Mouse (Mus musculus) hindbrain, postnatal 0 days (tissue): ENCODE data around the gene Cemip. TPM values are rescaled to one million over a fixed set of nuclear protein-coding genes. Genes with fewer than 3 reads are reported as not detected.
"Not testable (repeated sequence)": the region's sequence is repeated elsewhere in the genome, so short reads cannot be mapped to it uniquely, and the experiment has no call there.

ENCODE experiments used
- ATAC-seq: fragments of 200-750 bp; cut with Nextera tagmentation; 2 replicates; pipeline ENCODE4 v1.8.0; 2017; ENCODE audit warnings: mild to moderate bottlenecking, moderate TSS enrichment, moderate library complexity
- DNase-seq: peaks from one replicate; pipeline ENCODE4 v3.0.0-alpha.2; 2015; ENCODE audit warnings: low spot score
- H3K27ac ChIP-seq: fragments of 300-500 bp; sonication (generic); 2 replicates; pipeline ENCODE4 v1.5.1; 2014; ENCODE audit warnings: mild to moderate bottlenecking
- H3K27me3 ChIP-seq: fragments of 300-500 bp; sonication (generic); 2 replicates; pipeline ENCODE4 v1.6.1; 2014; ENCODE audit warnings: low read length, mixed read lengths; ENCODE audit not compliant: insufficient read depth
- H3K36me3 ChIP-seq: fragments of 300-500 bp; sonication (generic); 2 replicates; pipeline ENCODE4 v1.6.1; 2014; ENCODE audit warnings: low read length, mixed read lengths; ENCODE audit not compliant: insufficient read depth
- H3K4me1 ChIP-seq: fragments of 300-500 bp; sonication (generic); 2 replicates; pipeline ENCODE4 v1.6.1; 2014; ENCODE audit warnings: antibody characterized with exemption, low read length, mixed read lengths; ENCODE audit not compliant: insufficient read depth
- H3K4me2 ChIP-seq: fragments of 300-500 bp; sonication (generic); 2 replicates; pipeline ENCODE4 v1.6.1; 2014; ENCODE audit warnings: low read depth, mild to moderate bottlenecking, low read length, moderate library complexity, mixed read lengths
- H3K4me3 ChIP-seq: fragments of 300-500 bp; sonication (generic); 2 replicates; pipeline ENCODE4 v1.5.1; 2014; ENCODE audit warnings: low read length
- H3K9ac ChIP-seq: fragments of 300-500 bp; sonication (generic); replicated peaks from 2 replicates; pipeline ENCODE4 v1.6.1; 2014; ENCODE audit warnings: mild to moderate bottlenecking, low read length, moderate library complexity, mixed read lengths
- H3K9me3 ChIP-seq: fragments of 300-500 bp; sonication (generic); 2 replicates; pipeline ENCODE4 v1.6.1; 2016; ENCODE audit warnings: low read length, mixed read lengths
- CTCF ChIP-seq: IDR thresholded peaks from 2 replicates; pipeline ENCODE4 v1.5.1; 2016; ENCODE audit warnings: antibody characterized with exemption, control low read depth, low read depth
- WGBS: fragments of 180-500 bp; shearing (Covaris S2); extraction: QIAGEN DNeasy Blood & Tissue Kit; methylation state at CpG from one replicate; pipeline ENCODE4 v1.1.7; 2014; 5-methylcytosine and 5-hydroxymethylcytosine counted together
- polyA plus RNA-seq: library from polyadenylated mRNA; unstranded; fragments of >200 nt; fragmentation: Nextera tagmentation; extraction: Ambion mirVana; gene quantifications from 2 replicates; pipeline ENCODE4 v1.2.1, GENCODE M21; 2015
- total RNA-seq: library from RNA; depleted of rRNA; stranded (reverse); fragments of >200 nt; gene quantifications from 2 replicates; pipeline ENCODE4 v1.2.3, GENCODE M21; 2014; rRNA removed

Gene Cemip
- total RNA-seq, result 5.7 and 10.3 TPM in 2 replicates
- 0.81 and 1.0 TPM in 2 replicates for polyA plus RNA-seq

DNA sequence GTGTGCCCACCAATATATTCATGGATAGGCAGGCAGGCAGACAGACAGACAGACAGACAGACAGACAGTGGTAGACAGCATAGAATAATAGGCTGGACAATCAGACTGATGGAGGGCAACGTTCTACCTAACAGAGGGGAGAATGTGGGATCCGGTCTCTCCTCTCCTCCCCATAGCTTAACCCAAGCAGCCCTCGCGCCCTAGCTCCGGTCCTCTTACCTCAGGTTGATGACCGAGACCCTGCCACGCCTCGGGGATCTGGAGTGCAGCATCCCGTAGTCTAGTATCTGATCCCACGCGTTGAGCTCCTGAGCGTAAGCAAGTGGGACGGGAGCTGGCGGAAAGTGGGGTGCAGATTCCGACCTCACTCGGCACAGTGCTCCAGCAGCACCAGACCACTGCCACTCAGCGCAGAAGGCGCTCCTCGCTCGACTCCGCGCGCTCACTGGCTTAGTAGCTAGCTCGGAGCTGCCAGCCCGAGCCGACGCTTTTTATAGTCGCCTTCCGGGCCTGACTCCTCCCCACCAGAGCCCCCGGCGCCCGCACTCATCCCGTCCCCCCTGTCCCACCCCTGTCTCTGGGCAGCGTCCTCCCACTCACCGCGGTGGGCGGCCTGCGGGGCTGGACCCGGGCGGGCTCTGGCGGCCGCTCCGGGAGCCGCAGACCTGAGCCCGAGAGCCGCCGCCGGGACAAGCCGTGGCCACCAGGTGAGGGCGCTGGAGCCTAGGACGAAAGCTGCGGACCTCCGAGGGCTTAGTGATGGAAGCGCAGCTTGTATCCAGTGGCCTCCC is at the start of gene Cemip:
Gene Cemip, minus strand, starts transcription at position 464 of the 791 bp plus-strand sequence.
- ATAC-seq (peak; percentile 91), DNase-seq (peak; percentile 92)
- 0 out of 2 replicates have a peak, but pooled peaks cover 4% of the 10 kb centered on the region for H3K4me1 ChIP-seq
- H3K9ac ChIP-seq, result peak within 1 kb of the TSS; percentile 47; the same call in 1 of the 2 replicates
- peak; percentile 77 for TF ChIP-seq CTCF
- H3K27ac ChIP-seq, result no peak within 1 kb of the TSS
- H3K9me3 ChIP-seq, result no peaks in the 10 kb centered on the region
- peak within 1 kb of the TSS; percentile 50 for H3K4me3 ChIP-seq
- H3K27me3 ChIP-seq, result no peaks in the 10 kb centered on the region; the same call in 1 of the 2 replicates
- no peaks in the 10 kb centered on the region for H3K36me3 ChIP-seq
- under 1% methylated on average over 52 of the region's 54 CpGs for WGBS
- peak within 1 kb of the TSS; percentile 83 for H3K4me2 ChIP-seq

DNA sequence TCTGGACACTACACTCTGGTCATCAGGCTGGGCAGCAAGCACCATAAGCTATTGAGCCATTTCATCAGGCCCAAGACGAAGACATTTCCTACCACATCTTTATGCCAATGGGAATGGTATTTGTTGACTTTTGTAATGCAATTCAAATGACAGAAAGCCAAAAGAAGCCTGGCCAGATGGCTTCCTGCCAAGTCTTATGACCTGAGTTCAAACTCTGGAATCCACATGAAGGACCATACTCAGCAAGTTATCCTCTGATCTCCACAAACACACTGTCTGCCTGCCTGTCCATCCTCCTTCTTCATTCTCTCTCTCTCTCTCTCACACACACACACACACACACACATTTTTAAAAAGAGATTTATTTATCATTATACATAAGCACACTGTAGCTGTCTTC is 46.4 kb upstream of the Cemip start:
- Histone ChIP-seq H3K27ac (no peak overlapping the region), H3K9me3 (no peaks in the 10 kb centered on the region), H3K27me3 (no peaks in the 10 kb centered on the region), H3K4me3 (no peak overlapping the region), H3K36me3 (no peaks in the 10 kb centered on the region), H3K4me2 (no peak overlapping the region), H3K9ac (no peak overlapping the region), H3K4me1 (no peaks in the 10 kb centered on the region)
- no peak for ATAC-seq
- WGBS, result 54% methylated on average over 1 of the region's 1 CpGs
- no peak for DNase-seq
- TF ChIP-seq CTCF, result no peak

- Histone ChIP-seq H3K27me3 (no peaks in the 10 kb centered on the region), H3K9me3 (no peaks in the 10 kb centered on the region), H3K4me1 (no peaks in the 10 kb centered on the region; the same call in 1 of the 2 replicates), H3K4me2 (no peak overlapping the region), H3K36me3 (no peaks in the 10 kb centered on the region), H3K27ac (no peak overlapping the region), H3K4me3 (no peak overlapping the region), H3K9ac (no peak overlapping the region)
- WGBS, result 95% methylated on average over 4 of the region's 4 CpGs
- TF ChIP-seq CTCF, result no peak
- ATAC-seq, result no peak
- no peak for DNase-seq
Measured at GRCm38 (mm10) chr7:84131736-84132135, 45.4 kb upstream of the Cemip start.

DNA sequence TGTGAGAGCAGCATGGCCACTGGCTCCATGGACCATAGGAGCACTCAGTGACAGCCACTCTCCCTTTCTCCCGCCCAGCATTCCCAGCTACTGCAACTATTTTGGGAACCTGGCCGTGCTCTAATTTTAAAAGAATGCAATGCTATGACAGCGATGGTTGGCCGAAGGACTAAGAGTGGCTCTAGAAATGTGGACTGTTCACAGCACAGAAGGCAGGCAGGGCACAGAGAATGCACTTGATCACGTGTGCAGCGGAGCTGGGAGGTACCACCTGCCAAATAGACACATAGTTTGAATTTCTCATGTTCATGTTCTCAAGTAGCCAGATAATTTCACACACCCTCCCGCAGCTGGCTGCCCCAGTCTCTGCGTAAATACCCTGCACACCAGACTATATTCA is 42.4 kb upstream of the Cemip start:
- no peak overlapping the region for H3K4me3 ChIP-seq
- H3K4me1 ChIP-seq, result no peaks in the 10 kb centered on the region; the same call in 1 of the 2 replicates
- DNase-seq, result no peak
- no peak overlapping the region for H3K9ac ChIP-seq
- no peaks in the 10 kb centered on the region for H3K9me3 ChIP-seq
- no peak overlapping the region for H3K27ac ChIP-seq
- no peak for ATAC-seq
- H3K27me3 ChIP-seq, result no peaks in the 10 kb centered on the region
- TF ChIP-seq CTCF, result no peak
- H3K36me3 ChIP-seq, result no peaks in the 10 kb centered on the region
- 64% methylated on average over 8 of the region's 8 CpGs for WGBS
- no peak overlapping the region for H3K4me2 ChIP-seq

GRCm38 (mm10) chr7:84125730-84126129 is 39.4 kb upstream of the Cemip start:
- H3K4me2 ChIP-seq, result no peak overlapping the region
- 81% methylated on average over 1 of the region's 1 CpGs for WGBS
- no peaks in the 10 kb centered on the region for H3K27me3 ChIP-seq
- no peaks in the 10 kb centered on the region for H3K36me3 ChIP-seq
- H3K9me3 ChIP-seq, result no peaks in the 10 kb centered on the region
- H3K9ac ChIP-seq, result no peak overlapping the region
- no peak overlapping the region for H3K27ac ChIP-seq
- no peaks in the 10 kb centered on the region; the same call in 1 of the 2 replicates for H3K4me1 ChIP-seq
- H3K4me3 ChIP-seq, result no peak overlapping the region
- DNase-seq (no peak), ATAC-seq (no peak)
- no peak for TF ChIP-seq CTCF

DNA sequence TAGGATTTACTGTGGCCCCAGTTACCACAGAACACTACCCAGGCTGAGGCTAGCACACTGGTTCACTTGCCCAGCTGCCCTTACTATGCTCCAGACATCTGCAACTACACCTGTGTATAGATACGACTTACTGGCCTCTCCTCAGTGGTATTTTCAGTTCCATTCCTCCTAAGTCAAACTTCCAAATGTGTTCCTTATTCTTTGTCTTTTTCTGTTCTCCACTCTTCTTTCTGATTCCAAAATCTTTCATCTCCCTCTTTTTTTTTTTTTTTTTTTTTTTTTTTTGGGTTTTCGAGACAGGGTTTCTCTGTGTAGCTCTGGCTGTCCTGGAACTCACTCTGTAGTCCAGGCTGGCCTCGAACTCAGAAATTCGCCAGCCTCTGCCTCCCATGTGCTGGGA is 37.3 kb upstream of the Cemip start:
- DNase-seq, H3K27me3 ChIP-seq, H3K4me3 ChIP-seq, ATAC-seq, H3K27ac ChIP-seq, H3K4me2 ChIP-seq, H3K9me3 ChIP-seq, H3K36me3 ChIP-seq, H3K9ac ChIP-seq: not testable (repeated sequence)
- WGBS, result 89% methylated on average over 4 of the region's 4 CpGs
- peaks cover 10% of the 10 kb centered on the region; the same call in 1 of the 2 replicates for H3K4me1 ChIP-seq

DNA sequence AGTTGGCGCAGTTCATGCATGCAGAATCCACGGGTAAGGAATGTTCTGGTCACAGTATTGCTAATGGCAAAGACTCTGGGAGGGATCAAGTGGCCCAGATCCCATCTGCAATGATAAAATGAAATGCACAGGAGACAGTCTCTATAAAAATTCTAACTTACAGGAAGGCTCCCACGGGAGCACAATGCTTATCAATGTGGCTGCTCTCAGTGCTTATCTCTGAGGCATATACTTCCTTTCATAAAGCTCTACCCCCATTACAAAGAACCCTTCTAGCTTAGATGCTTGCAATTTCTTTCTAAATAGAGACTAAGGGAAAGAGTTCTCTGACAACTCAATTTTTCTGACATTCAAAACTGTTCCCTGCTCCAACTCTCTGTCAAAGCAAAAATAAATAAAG is 35.5 kb upstream of the Cemip start:
- no peak for ATAC-seq
- no peaks in the 10 kb centered on the region for H3K36me3 ChIP-seq
- whole genome bisulfite sequencing, result 79% methylated on average over 3 of the region's 3 CpGs
- H3K27me3 ChIP-seq, result no peaks in the 10 kb centered on the region
- H3K27ac ChIP-seq, result no peak overlapping the region
- H3K9ac ChIP-seq, result no peak overlapping the region
- no peak overlapping the region for H3K4me2 ChIP-seq
- H3K9me3 ChIP-seq, result no peaks in the 10 kb centered on the region
- no peak for TF ChIP-seq CTCF
- no peak for DNase-seq
- H3K4me3 ChIP-seq, result no peak overlapping the region
- H3K4me1 ChIP-seq, result peaks cover 10% of the 10 kb centered on the region; the same call in 1 of the 2 replicates
